Comparison of ENCODE assay signal across 9 mouse cellular contexts in the genomic region with DNA sequence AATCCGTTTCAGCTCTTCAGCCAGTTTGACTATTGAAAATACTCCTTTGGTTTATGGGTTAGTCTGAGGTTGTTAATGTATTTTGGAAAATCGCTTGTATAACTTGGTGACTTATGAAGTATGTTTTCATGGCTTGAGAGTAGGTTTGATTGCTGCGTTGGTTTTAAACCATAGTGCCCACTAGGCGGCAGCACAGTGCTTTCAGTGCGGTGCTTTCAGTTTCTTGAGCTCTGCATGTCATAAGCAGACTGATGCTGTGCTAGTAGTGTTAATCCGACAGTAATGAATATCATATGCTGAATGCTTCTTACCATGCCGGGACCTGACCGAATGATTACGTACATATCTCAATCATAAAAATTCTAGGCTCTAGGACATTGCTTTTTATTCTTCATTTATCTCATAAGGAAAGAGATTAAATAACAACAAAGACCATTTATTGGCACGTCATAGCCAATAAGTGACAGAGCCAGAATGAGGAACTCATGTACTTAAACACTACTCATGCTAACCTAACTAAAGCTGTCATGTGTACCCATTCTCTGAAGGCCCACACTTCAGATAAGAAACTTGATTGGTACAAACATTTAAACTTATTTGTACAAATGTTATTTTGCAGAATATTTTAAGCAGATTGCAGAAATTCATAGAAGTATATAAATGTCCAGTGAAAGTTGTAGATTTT. TPM values are rescaled to one million over a fixed set of nuclear protein-coding genes. Genes with fewer than 3 reads are reported as not detected.
DNase-seq lines count a peak whose midpoint lies in the region; ATAC-seq lines count a peak whose summit lies in the region.
"Had no signal": no experiment of that assay in that cellular context is flagged by ENCODE, and none has a peak within 500 bp of the region (broad histone marks: within the 10 kb centered on the region; RNA-seq: fewer than 3 reads in every experiment).

No protein-coding gene starts in this region.

- ATAC-seq in forebrain, embryonic 11.5 days (replicated peaks; ENCODE audit: low FRiP score): no peak
- peak; percentile 96 for ATAC-seq in hematopoietic stem cell, adult 5-6 weeks (replicated peaks in 1 of 2; ENCODE audit: insufficient read depth in 1 of 2, low FRiP score in 2 of 2, low TSS enrichment in 1 of 2, low read depth in 1 of 2, poor library complexity in 2 of 2, severe bottlenecking in 2 of 2)
- ATAC-seq in megakaryocyte progenitor cell, adult 5-6 weeks (replicated peaks; ENCODE audit: poor library complexity): peak; percentile 100

- H3K27me3 ChIP-seq in forebrain, embryonic 11.5 days (ENCODE audit: control insufficient read depth, insufficient read depth, low read length): no peaks in the 10 kb centered on the region
- H3K27me3 ChIP-seq: neural tube, embryonic 13.5 days had no signal

- no peaks in the 10 kb centered on the region for H3K9me3 ChIP-seq in forebrain, embryonic 11.5 days (ENCODE audit: control insufficient read depth, low read length)
- H3K9me3 ChIP-seq: neural tube, embryonic 13.5 days had no signal

- WGBS in forebrain, embryonic 11.5 days: 30% methylated on average over 10 of the region's 10 CpGs

- no peaks in the 10 kb centered on the region for H3K4me1 ChIP-seq in forebrain, embryonic 11.5 days (replicated peaks; ENCODE audit: control insufficient read depth, insufficient read depth, low read length)
- H3K4me1 ChIP-seq: neural tube, embryonic 13.5 days had no signal

- H3K9ac ChIP-seq in forebrain, embryonic 11.5 days (ENCODE audit: low read length): no peak overlapping the region
- H3K9ac ChIP-seq: neural tube, embryonic 13.5 days had no signal

- H3K4me2 ChIP-seq in forebrain, embryonic 11.5 days (ENCODE audit: low read depth, low read length, severe bottlenecking): no peak overlapping the region
- H3K4me2 ChIP-seq: neural tube, embryonic 13.5 days had no signal

- peak; percentile 73 for DNase-seq in MN1 (ENCODE audit: low spot score)
- DNase-seq in c-Kit-negative CD71-positive TER-119-positive erythroid progenitor cells, embryonic 14.5 days (ENCODE audit: low read depth, low spot score): peak; percentile 5
- DNase-seq in forebrain, embryonic 11.5 days (ENCODE audit: low spot score): peak; percentile 82
- DNase-seq in layer of hippocampus, postnatal 14 days (ENCODE audit: low spot score in 2 of 2): peak; percentile 79 to 86
- peak; percentile 62 to 68 for DNase-seq in right cerebral cortex, postnatal 36 days (ENCODE audit: low spot score in 2 of 2)
- DNase-seq in urinary bladder, postnatal 4 days (ENCODE audit: low spot score in 2 of 2): peak; percentile 35 to 77

- H3K27ac ChIP-seq in forebrain, embryonic 11.5 days (ENCODE audit: low read depth, low read length): no peak overlapping the region
- H3K27ac ChIP-seq: neural tube, embryonic 13.5 days had no signal

- no peak overlapping the region for H3K4me3 ChIP-seq in forebrain, embryonic 11.5 days (ENCODE audit: low read depth, low read length)
- H3K4me3 ChIP-seq: neural tube, embryonic 13.5 days had no signal

- no peaks in the 10 kb centered on the region for H3K36me3 ChIP-seq in forebrain, embryonic 11.5 days (ENCODE audit: control insufficient read depth, insufficient read depth, low read length)
- H3K36me3 ChIP-seq: neural tube, embryonic 13.5 days had no signal

RNA-seq across cellular contexts. Expression of a gene that starts 20.4 kb away (rescaled TPM):
- polyA plus RNA-seq in forebrain, embryonic 11.5 days (2014; fragmentation: Nextera tagmentation; extraction: Ambion mirVana): 5.5 and 6.6 TPM in 2 replicates
- total RNA-seq in hematopoietic stem cell, adult 5-6 weeks (2017): 18.7 and 23.0 TPM in 2 replicates
- total RNA-seq in layer of hippocampus, postnatal 14 days (2021): 1 to 10 TPM in 1 of 2 experiments, not detected in 1; 1.6 TPM
- total RNA-seq in megakaryocyte progenitor cell, adult 5-6 weeks (2015): 2.2 and 10.1 TPM in 2 replicates
- total RNA-seq in megakaryocyte progenitor cell, adult 5-6 weeks (2017): 0.03 and 5.2 TPM in 2 replicates

RNA-seq across cellular contexts. Expression of a gene that starts 38.3 kb away (rescaled TPM):
- 0.48 and 1.1 TPM in 2 replicates for polyA plus RNA-seq in forebrain, embryonic 11.5 days (2014; fragmentation: Nextera tagmentation; extraction: Ambion mirVana)
- total RNA-seq in hematopoietic stem cell, adult 5-6 weeks (2017): 38.7 and 40.8 TPM in 2 replicates
- 1 to 10 TPM; 1.0 to 1.2 TPM for total RNA-seq in layer of hippocampus, postnatal 14 days (2021)
- total RNA-seq in megakaryocyte progenitor cell, adult 5-6 weeks (2015): 1.1 and 1.4 TPM in 2 replicates
- total RNA-seq in megakaryocyte progenitor cell, adult 5-6 weeks (2017): 4.1 and 4.8 TPM in 2 replicates

Comparison
In these comparisons a context has a peak if more than half of its experiments do, and no peak if none do; other contexts are left out.
1. DNase-seq: peak in every context shown above with its lines; median percentile 82 in layer of hippocampus, postnatal 14 days; 82 in forebrain, embryonic 11.5 days; 73 in MN1; 65 in right cerebral cortex, postnatal 36 days; 56 in urinary bladder, postnatal 4 days; 5 in c-Kit-negative CD71-positive TER-119-positive erythroid progenitor cells, embryonic 14.5 days.